Mouse (Mus musculus) testis, adult 2 months (tissue): ENCODE measurements around the gene Ctnnd2.

ENCODE experiments used
- CTCF ChIP-seq: fragments of 200-500 bp; IDR thresholded peaks from 2 replicates; pipeline ENCODE4 v1.5.1; 2012; ENCODE audit warnings: low read depth, mild to moderate bottlenecking, inconsistent platforms, low read length, moderate library complexity; ENCODE audit not compliant: control insufficient read depth, insufficient read depth, insufficient replicate concordance
- POLR2A ChIP-seq: fragments of 200-500 bp; IDR thresholded peaks from 2 replicates; pipeline ENCODE4 v1.6.1; 2012; ENCODE audit warnings: low read depth, mild to moderate bottlenecking, inconsistent platforms, low read length, moderate library complexity; ENCODE audit not compliant: control insufficient read depth

GRCm38 (mm10) chr15:30682360-30683119 is 510.1 kb downstream of the Ctnnd2 start:
- TF ChIP-seq POLR2A = no peak
- TF ChIP-seq CTCF = no peak
